Mouse (Mus musculus) fat pad, adult 2 months (tissue): ENCODE data around the gene 1110032F04Rik.

Source experiments
- DNase-seq: peaks from one replicate; pipeline ENCODE4 v3.0.0-alpha.2; 2011; ENCODE audit warnings: low read depth, low spot score; ENCODE audit errors: extremely low read depth

The 1110032F04Rik gene

GRCm38 (mm10) chr3:68904902-68905778, 35.8 kb downstream of the 1110032F04Rik start:
- no peak for DNase-seq

- no peak for DNase-seq
Measured at GRCm38 (mm10) chr3:68907509-68907908, 38.1 kb downstream of the 1110032F04Rik start.
